Mouse (Mus musculus): ENCODE measurements around the gene Plxnd1. TPM values are rescaled to one million over a fixed set of nuclear protein-coding genes. Genes with fewer than 3 reads are reported as not detected.
A peak's percentile ranks its signal among the peaks of the same experiment; 100 is the strongest.

Gene Plxnd1
- polyA plus RNA-seq, 1 experiment: 54.2 TPM

- WGBS: 65% methylated on average over 3 of the region's 3 CpGs
- H3K36me3 ChIP-seq (ENCODE audit: control insufficient read depth, insufficient read depth, low read length): no peaks in the 10 kb centered on the region
- H3K27me3 ChIP-seq (replicated peaks; ENCODE audit: control insufficient read depth, insufficient read depth, low read length): no peaks in the 10 kb centered on the region
- no peak overlapping the region for H3K27ac ChIP-seq (ENCODE audit: insufficient read depth, low read depth, low read length)
- TF ChIP-seq CTCF (conservative IDR thresholded peaks at IDR 0.05; ENCODE audit: insufficient read depth, insufficient read length, low read depth, low read length): no peak
- no peak for TF ChIP-seq POLR2A (IDR thresholded peaks at IDR 0.05; ENCODE audit: low read depth, low read length)
- no peak for DNase-seq
- H3K4me3 ChIP-seq (ENCODE audit: insufficient read depth, low read depth, low read length): peak overlapping the region; percentile 64; the same call in 1 of the 2 replicates
- peaks cover 2% of the 10 kb centered on the region; the same call in 1 of the 2 replicates for H3K4me1 ChIP-seq (ENCODE audit: control insufficient read depth, insufficient read depth, low read length)
These were observed 4.7 kb downstream of the Plxnd1 start for GRCm38 (mm10) chr6:115990056-115990455.

DNA sequence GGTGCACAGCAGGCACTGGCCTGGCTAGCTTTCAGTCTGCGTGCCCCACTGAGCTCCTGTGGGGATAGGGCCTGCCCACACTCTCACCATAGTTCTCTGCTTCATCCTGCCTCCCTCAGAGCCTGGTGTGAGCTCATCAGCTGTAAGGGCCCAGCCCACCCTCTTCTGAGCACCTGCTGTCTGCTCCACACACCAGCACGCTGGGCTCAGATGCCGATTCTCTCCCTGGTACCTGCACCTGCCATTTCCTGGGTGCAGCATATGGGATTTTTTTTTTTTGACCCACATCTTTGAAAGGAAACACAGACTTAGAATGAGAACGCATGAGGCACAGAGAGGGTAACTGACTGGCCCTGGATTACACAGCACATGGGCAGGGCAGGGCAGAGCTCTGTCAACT is 5.2 kb downstream of the Plxnd1 start:
- peaks cover 4% of the 10 kb centered on the region; the same call in 1 of the 2 replicates for H3K4me1 ChIP-seq (ENCODE audit: control insufficient read depth, insufficient read depth, low read length)
- no peak overlapping the region for H3K27ac ChIP-seq (ENCODE audit: insufficient read depth, low read depth, low read length)
- H3K27me3 ChIP-seq (replicated peaks; ENCODE audit: control insufficient read depth, insufficient read depth, low read length): no peaks in the 10 kb centered on the region
- TF ChIP-seq POLR2A (IDR thresholded peaks at IDR 0.05; ENCODE audit: low read depth, low read length) (no peak), CTCF (conservative IDR thresholded peaks at IDR 0.05; ENCODE audit: insufficient read depth, insufficient read length, low read depth, low read length) (no peak)
- DNase-seq: no peak
- H3K36me3 ChIP-seq (ENCODE audit: control insufficient read depth, insufficient read depth, low read length): no peaks in the 10 kb centered on the region
- peak overlapping the region; percentile 2; the same call in 1 of the 2 replicates for H3K4me3 ChIP-seq (ENCODE audit: insufficient read depth, low read depth, low read length)
- WGBS: 65% methylated on average over 4 of the region's 4 CpGs

GRCm38 (mm10) chr6:115989032-115989431 is 5.8 kb downstream of the Plxnd1 start:
- peaks cover 4% of the 10 kb centered on the region; the same call in 1 of the 2 replicates for H3K4me1 ChIP-seq (ENCODE audit: control insufficient read depth, insufficient read depth, low read length)
- TF ChIP-seq POLR2A (IDR thresholded peaks at IDR 0.05; ENCODE audit: low read depth, low read length) (no peak), CTCF (conservative IDR thresholded peaks at IDR 0.05; ENCODE audit: insufficient read depth, insufficient read length, low read depth, low read length) (no peak)
- peak overlapping the region; percentile 2; the same call in 1 of the 2 replicates for H3K4me3 ChIP-seq (ENCODE audit: insufficient read depth, low read depth, low read length)

GRCm38 (mm10) chr6:115987096-115987747 is 7.6 kb downstream of the Plxnd1 start:
- DNase-seq: peak; percentile 80
- peaks cover 4% of the 10 kb centered on the region; the same call in 1 of the 2 replicates for H3K4me1 ChIP-seq (ENCODE audit: control insufficient read depth, insufficient read depth, low read length)
- WGBS: 59% methylated on average over 9 of the region's 9 CpGs

More at GRCm38 (mm10) chr6:115989032-115989431, 5.8 kb downstream of the Plxnd1 start:
- 60% methylated on average over 5 of the region's 5 CpGs for WGBS
- Histone ChIP-seq H3K27ac (ENCODE audit: insufficient read depth, low read depth, low read length) (no peak overlapping the region), H3K36me3 (ENCODE audit: control insufficient read depth, insufficient read depth, low read length) (no peaks in the 10 kb centered on the region), H3K27me3 (replicated peaks; ENCODE audit: control insufficient read depth, insufficient read depth, low read length) (no peaks in the 10 kb centered on the region)
- DNase-seq: no peak

GRCm38 (mm10) chr6:115986472-115987095 is 8.2 kb downstream of the Plxnd1 start:
- Histone ChIP-seq H3K4me1 (ENCODE audit: control insufficient read depth, insufficient read depth, low read length) (peaks cover 4% of the 10 kb centered on the region; the same call in 1 of the 2 replicates), H3K36me3 (ENCODE audit: control insufficient read depth, insufficient read depth, low read length) (no peaks in the 10 kb centered on the region), H3K27ac (ENCODE audit: insufficient read depth, low read depth, low read length) (peak overlapping the region; percentile 45), H3K4me3 (ENCODE audit: insufficient read depth, low read depth, low read length) (no peak overlapping the region), H3K27me3 (replicated peaks; ENCODE audit: control insufficient read depth, insufficient read depth, low read length) (no peaks in the 10 kb centered on the region)
- no peak for DNase-seq
- 62% methylated on average over 12 of the region's 12 CpGs for WGBS
- TF ChIP-seq CTCF (conservative IDR thresholded peaks at IDR 0.05; ENCODE audit: insufficient read depth, insufficient read length, low read depth, low read length): no peak
- no peak for TF ChIP-seq POLR2A (IDR thresholded peaks at IDR 0.05; ENCODE audit: low read depth, low read length)

More at GRCm38 (mm10) chr6:115987096-115987747, 7.6 kb downstream of the Plxnd1 start:
- peak overlapping the region; percentile 45 for H3K27ac ChIP-seq (ENCODE audit: insufficient read depth, low read depth, low read length)
- no peak for TF ChIP-seq POLR2A (IDR thresholded peaks at IDR 0.05; ENCODE audit: low read depth, low read length)
- TF ChIP-seq CTCF (conservative IDR thresholded peaks at IDR 0.05; ENCODE audit: insufficient read depth, insufficient read length, low read depth, low read length): no peak
- H3K4me3 ChIP-seq (ENCODE audit: insufficient read depth, low read depth, low read length): no peak overlapping the region
- H3K36me3 ChIP-seq (ENCODE audit: control insufficient read depth, insufficient read depth, low read length): no peaks in the 10 kb centered on the region
- no peaks in the 10 kb centered on the region for H3K27me3 ChIP-seq (replicated peaks; ENCODE audit: control insufficient read depth, insufficient read depth, low read length)

DNA sequence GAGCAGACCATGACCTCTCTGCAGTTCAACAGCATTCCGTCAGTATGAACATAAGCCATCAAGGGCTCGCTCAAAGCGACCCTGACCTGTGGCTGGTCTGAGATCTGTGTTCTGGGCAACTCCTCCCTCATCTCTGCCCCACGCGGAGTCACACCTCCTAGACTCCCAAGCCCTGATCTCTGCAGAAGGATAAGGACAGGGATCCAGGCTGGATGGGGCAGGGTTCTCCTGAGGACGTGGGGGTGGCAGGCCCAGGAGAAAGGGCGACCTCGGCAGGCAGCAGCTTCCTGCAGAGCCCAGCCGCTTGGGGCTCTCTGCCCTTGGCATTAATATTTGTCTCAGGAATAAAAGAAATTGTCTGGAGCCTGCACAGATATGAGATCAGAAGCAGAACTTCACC is 9.2 kb downstream of the Plxnd1 start:
- Histone ChIP-seq H3K27me3 (replicated peaks; ENCODE audit: control insufficient read depth, insufficient read depth, low read length) (no peaks in the 10 kb centered on the region), H3K27ac (ENCODE audit: insufficient read depth, low read depth, low read length) (no peak overlapping the region), H3K4me3 (ENCODE audit: insufficient read depth, low read depth, low read length) (no peak overlapping the region), H3K4me1 (ENCODE audit: control insufficient read depth, insufficient read depth, low read length) (peaks cover 4% of the 10 kb centered on the region; the same call in 1 of the 2 replicates), H3K36me3 (ENCODE audit: control insufficient read depth, insufficient read depth, low read length) (no peaks in the 10 kb centered on the region)
- DNase-seq: no peak
- TF ChIP-seq CTCF (conservative IDR thresholded peaks at IDR 0.05; ENCODE audit: insufficient read depth, insufficient read length, low read depth, low read length) (no peak), POLR2A (IDR thresholded peaks at IDR 0.05; ENCODE audit: low read depth, low read length) (no peak)
- WGBS: 51% methylated on average over 9 of the region's 9 CpGs

DNA sequence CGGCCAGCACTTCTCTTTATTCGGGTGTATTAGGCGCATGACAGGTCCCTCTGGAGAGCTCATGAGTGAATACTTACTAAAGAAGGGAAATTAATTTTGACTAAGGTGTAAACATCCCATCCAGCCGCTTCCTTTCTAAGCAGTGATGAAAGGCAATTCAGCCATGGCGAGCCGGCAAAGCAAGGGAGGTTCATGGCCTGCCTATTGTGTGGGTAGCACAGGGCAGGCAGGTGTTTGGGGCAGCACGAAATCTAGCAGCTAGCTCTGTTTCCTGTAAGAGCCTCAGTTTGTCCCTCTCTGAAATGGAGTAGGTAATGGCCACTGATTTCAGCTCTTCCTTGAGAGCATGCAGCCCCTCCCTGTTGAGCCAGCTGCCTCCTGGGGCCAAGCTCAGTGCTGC is 10.2 kb downstream of the Plxnd1 start:
- DNase-seq: no peak
- WGBS: 57% methylated on average over 7 of the region's 7 CpGs
- no peaks in the 10 kb centered on the region for H3K36me3 ChIP-seq (ENCODE audit: control insufficient read depth, insufficient read depth, low read length)
- peaks cover 4% of the 10 kb centered on the region; the same call in 1 of the 2 replicates for H3K4me1 ChIP-seq (ENCODE audit: control insufficient read depth, insufficient read depth, low read length)
- peak overlapping the region; percentile 39; the same call in 1 of the 2 replicates for H3K27ac ChIP-seq (ENCODE audit: insufficient read depth, low read depth, low read length)
- H3K27me3 ChIP-seq (replicated peaks; ENCODE audit: control insufficient read depth, insufficient read depth, low read length): no peaks in the 10 kb centered on the region
- no peak overlapping the region for H3K4me3 ChIP-seq (ENCODE audit: insufficient read depth, low read depth, low read length)
- TF ChIP-seq CTCF (conservative IDR thresholded peaks at IDR 0.05; ENCODE audit: insufficient read depth, insufficient read length, low read depth, low read length) (no peak), POLR2A (IDR thresholded peaks at IDR 0.05; ENCODE audit: low read depth, low read length) (no peak)
